In the genomic region with DNA sequence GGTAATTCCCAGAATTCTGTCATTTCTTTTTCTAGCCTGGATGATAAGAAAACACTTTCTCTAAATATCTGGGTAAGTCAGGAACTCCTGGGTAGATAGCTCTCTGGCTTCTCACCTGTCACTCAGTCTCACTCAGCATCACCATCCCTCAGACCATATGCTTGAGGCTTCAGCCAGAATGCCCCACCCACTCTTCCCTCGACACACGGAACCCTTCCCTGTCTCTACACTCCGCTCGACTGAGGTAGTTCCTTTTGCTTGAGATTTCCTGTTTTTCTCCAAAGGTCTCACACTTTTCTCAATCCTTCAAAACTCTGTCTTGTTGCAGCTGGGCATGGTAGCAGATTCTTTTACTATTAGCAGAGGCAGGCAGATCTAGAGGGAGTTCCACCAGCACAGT, we compare ENCODE assay signal across 27 mouse cellular contexts. TPM values are rescaled to one million over a fixed set of nuclear protein-coding genes. Genes with fewer than 3 reads are reported as not detected.
DNase-seq lines count a peak whose midpoint lies in the region; ATAC-seq lines count a peak whose summit lies in the region.
"Had no signal": no experiment of that assay in that cellular context is flagged by ENCODE, and none has a peak within 500 bp of the region (broad histone marks: within the 10 kb centered on the region; RNA-seq: fewer than 3 reads in every experiment).

No protein-coding gene starts in this region.

- intact Hi-C loops in left cerebral cortex, postnatal 10 days (cut with DNase I) = no loop called here

- no peak overlapping the region for H3K9ac ChIP-seq in hindbrain, embryonic 16.5 days (ENCODE audit: low read depth, low read length)
- H3K9ac ChIP-seq: embryonic facial prominence, embryonic 15.5 days; forebrain, postnatal 0 days; heart, embryonic 13.5 days; hindbrain, embryonic 14.5 days; limb, embryonic 12.5 days; liver, embryonic 12.5 days; lung, embryonic 14.5 days; midbrain, embryonic 15.5 days had no signal

- peaks cover 7% of the 10 kb centered on the region for H3K4me1 ChIP-seq in hindbrain, embryonic 16.5 days (ENCODE audit: control insufficient read depth, insufficient read depth, low read depth, low read length)

- no peak overlapping the region for H3K4me2 ChIP-seq in hindbrain, embryonic 16.5 days (ENCODE audit: low read length)
- H3K4me2 ChIP-seq: embryonic facial prominence, embryonic 15.5 days; heart, embryonic 13.5 days; hindbrain, embryonic 14.5 days; limb, embryonic 12.5 days; liver, embryonic 12.5 days; lung, embryonic 14.5 days; midbrain, embryonic 15.5 days had no signal

- H3K4me3 ChIP-seq in hindbrain, embryonic 16.5 days (ENCODE audit: low read length) = no peak overlapping the region
- H3K4me3 ChIP-seq: embryonic facial prominence, embryonic 15.5 days; forebrain, embryonic 10.5 days; heart, embryonic 13.5 days; limb, embryonic 12.5 days; liver, embryonic 12.5 days; midbrain, embryonic 15.5 days had no signal

- H3K27ac ChIP-seq in hindbrain, embryonic 16.5 days (ENCODE audit: low read depth, low read length) = no peak overlapping the region
- H3K27ac ChIP-seq: embryonic facial prominence, embryonic 15.5 days; forebrain, embryonic 10.5 days; heart, embryonic 13.5 days; hindbrain, embryonic 14.5 days; limb, embryonic 12.5 days; liver, embryonic 12.5 days; midbrain, embryonic 15.5 days had no signal

- DNase-seq in left cerebral cortex, adult 18-20 months (ENCODE audit: low spot score in 2 of 2) = peak; percentile 53 to 65
- no peak for DNase-seq in left cerebral cortex, postnatal 10 days (ENCODE audit: extremely low spot score in 1 of 2, low spot score in 2 of 2)
- peak; percentile 75 for DNase-seq in cerebellum, adult 9-11 months
- DNase-seq in cerebellum, postnatal 36 days = peak; percentile 56 to 58
- DNase-seq in telencephalon, adult 2 months (ENCODE audit: low read depth, low spot score) = peak; percentile 80
- no peak for DNase-seq in urinary bladder, postnatal 10 days (ENCODE audit: low spot score)
- DNase-seq: forebrain, postnatal 0 days; gastrocnemius, postnatal 10 days; heart, adult 11 months; heart, postnatal 36 days; lung, embryonic 14.5 days; lung, postnatal 36 days had no signal

- 49% methylated on average over 4 of the region's 4 CpGs for WGBS in hindbrain, embryonic 16.5 days

- H3K36me3 ChIP-seq in hindbrain, embryonic 16.5 days (ENCODE audit: control insufficient read depth, insufficient read depth, low read length) = no peaks in the 10 kb centered on the region
- H3K36me3 ChIP-seq: embryonic facial prominence, embryonic 15.5 days; forebrain, embryonic 10.5 days; heart, embryonic 13.5 days; limb, embryonic 12.5 days; liver, embryonic 12.5 days; midbrain, embryonic 15.5 days had no signal

- H3K9me3 ChIP-seq in hindbrain, embryonic 16.5 days (ENCODE audit: control insufficient read depth, low read length) = no peaks in the 10 kb centered on the region
- H3K9me3 ChIP-seq: embryonic facial prominence, embryonic 15.5 days; forebrain, embryonic 10.5 days; heart, embryonic 13.5 days; limb, embryonic 12.5 days; liver, embryonic 12.5 days; midbrain, embryonic 15.5 days had no signal

- ATAC-seq in hindbrain, embryonic 16.5 days = no peak
- ATAC-seq: forebrain, postnatal 0 days; intestine, embryonic 16.5 days; liver, embryonic 12.5 days; midbrain, embryonic 15.5 days had no signal

- H3K27me3 ChIP-seq in hindbrain, embryonic 16.5 days (replicated peaks; ENCODE audit: control insufficient read depth, insufficient read depth, low read length) = peaks cover 6% of the 10 kb centered on the region; the same call in 1 of the 2 replicates

RNA-seq across cellular contexts. Expression of a gene that starts 4.1 kb away (rescaled TPM):
- 10 to 100 TPM; 38.2 to 55.8 TPM for total RNA-seq in left cerebral cortex, adult 18-20 months (2021)
- total RNA-seq in left cerebral cortex, postnatal 10 days (2021) = 10 to 100 TPM; 13.3 to 16.6 TPM
- 8.4 and 9.0 TPM in 2 replicates for polyA plus RNA-seq in hindbrain, embryonic 16.5 days (2015; fragmentation: Nextera tagmentation; extraction: Ambion mirVana)
- total RNA-seq: megakaryocyte-erythroid progenitor cell, adult 5-6 weeks had no signal

RNA-seq across cellular contexts. Expression of a gene that starts 17.1 kb away (rescaled TPM):
- not detected for total RNA-seq in left cerebral cortex, adult 18-20 months (2021)
- total RNA-seq in left cerebral cortex, postnatal 10 days (2021) = not detected
- not detected in 2 replicates for polyA plus RNA-seq in hindbrain, embryonic 16.5 days (2015; fragmentation: Nextera tagmentation; extraction: Ambion mirVana)
- total RNA-seq: forebrain, postnatal 0 days; gastrocnemius, postnatal 10 days; layer of hippocampus, postnatal 14 days; megakaryocyte-erythroid progenitor cell, adult 5-6 weeks had no signal
- polyA plus RNA-seq: embryonic facial prominence, embryonic 15.5 days; forebrain, embryonic 10.5 days; forebrain, postnatal 0 days; heart, embryonic 13.5 days; hindbrain, embryonic 14.5 days; kidney, embryonic 14.5 days; limb, embryonic 12.5 days; liver, embryonic 12.5 days; lung, embryonic 14.5 days; midbrain, embryonic 15.5 days; spleen, adult 2 months; stomach, embryonic 14.5 days; thymus, postnatal 0 days had no signal

RNA-seq across cellular contexts. Expression of a gene that starts 28.9 kb away (rescaled TPM):
- 10 to 100 TPM; 68.0 to 79.3 TPM for total RNA-seq in left cerebral cortex, adult 18-20 months (2021)
- total RNA-seq in left cerebral cortex, postnatal 10 days (2021) = 10 to 100 TPM; 46.8 to 50.8 TPM
- polyA plus RNA-seq in hindbrain, embryonic 16.5 days (2015; fragmentation: Nextera tagmentation; extraction: Ambion mirVana) = 52.5 and 53.2 TPM in 2 replicates

RNA-seq across cellular contexts. Expression of a gene that starts 42.1 kb away (rescaled TPM):
- total RNA-seq in left cerebral cortex, adult 18-20 months (2021) = 1 to 10 TPM in 1 of 2 experiments, under 1 TPM in 1; 0.59 to 1.3 TPM
- 1 to 10 TPM in 1 of 2 experiments, under 1 TPM in 1; 0.95 to 1.7 TPM for total RNA-seq in left cerebral cortex, postnatal 10 days (2021)
- polyA plus RNA-seq in hindbrain, embryonic 16.5 days (2015; fragmentation: Nextera tagmentation; extraction: Ambion mirVana) = 6.4 and 6.6 TPM in 2 replicates
- total RNA-seq: megakaryocyte-erythroid progenitor cell, adult 5-6 weeks had no signal

Comparison
In these comparisons a context has a peak if more than half of its experiments do, and no peak if none do; other contexts are left out.
1. DNase-seq: peak in left cerebral cortex, adult 18-20 months (2 of 2), cerebellum, adult 9-11 months (single experiment), cerebellum, postnatal 36 days (2 of 2) and telencephalon, adult 2 months (single experiment); none in left cerebral cortex, postnatal 10 days (0 of 2) and urinary bladder, postnatal 10 days (single experiment).